Mouse (Mus musculus) right cerebral cortex, postnatal 14 days (tissue): ENCODE measurements around the gene Slc5a5.
A peak's percentile ranks its signal among the peaks of the same experiment; 100 is the strongest.
"Not testable (repeated sequence)": the region's sequence is repeated elsewhere in the genome, so short reads cannot be mapped to it uniquely, and the experiment has no call there.

ENCODE experiments used
- DNase-seq: peaks from one replicate; pipeline ENCODE4 v3.0.0; 2022

The Slc5a5 gene

GRCm38 (mm10) chr8:70902211-70902610 is 9.7 kb upstream of the Slc5a5 start:
- DNase-seq, result peak; percentile 4

DNA sequence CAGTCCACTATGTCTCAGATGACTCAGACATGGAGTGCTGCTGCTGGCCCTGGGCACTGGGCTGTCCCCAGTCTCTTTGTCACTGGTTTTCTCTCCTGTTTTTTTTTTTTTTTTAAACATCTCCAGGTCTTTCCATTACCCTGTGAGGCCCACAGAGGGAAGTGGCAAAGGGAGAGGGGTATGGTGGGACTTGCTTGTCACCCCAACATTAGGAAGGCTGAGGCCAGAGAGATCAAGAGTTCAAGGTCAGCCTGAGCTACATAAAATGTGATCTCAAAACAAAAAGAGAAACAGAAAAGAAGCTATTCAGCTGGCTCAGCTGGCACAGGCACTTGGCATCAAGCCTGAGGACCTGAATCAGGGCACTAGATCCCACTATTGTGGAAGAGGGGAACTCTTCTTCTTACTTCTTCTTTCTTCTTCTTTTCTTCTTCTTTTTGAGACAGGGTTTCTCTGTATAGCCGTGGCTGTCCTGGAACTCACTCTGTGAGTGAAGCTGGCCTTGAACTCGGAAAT is 8.4 kb upstream of the Slc5a5 start:
- peak; percentile 8 for DNase-seq

GRCm38 (mm10) chr8:70899226-70899625 is 6.7 kb upstream of the Slc5a5 start:
- DNase-seq, result no peak

- no peak for DNase-seq
These were observed 6.2 kb upstream of the Slc5a5 start for GRCm38 (mm10) chr8:70898661-70899198.

DNA sequence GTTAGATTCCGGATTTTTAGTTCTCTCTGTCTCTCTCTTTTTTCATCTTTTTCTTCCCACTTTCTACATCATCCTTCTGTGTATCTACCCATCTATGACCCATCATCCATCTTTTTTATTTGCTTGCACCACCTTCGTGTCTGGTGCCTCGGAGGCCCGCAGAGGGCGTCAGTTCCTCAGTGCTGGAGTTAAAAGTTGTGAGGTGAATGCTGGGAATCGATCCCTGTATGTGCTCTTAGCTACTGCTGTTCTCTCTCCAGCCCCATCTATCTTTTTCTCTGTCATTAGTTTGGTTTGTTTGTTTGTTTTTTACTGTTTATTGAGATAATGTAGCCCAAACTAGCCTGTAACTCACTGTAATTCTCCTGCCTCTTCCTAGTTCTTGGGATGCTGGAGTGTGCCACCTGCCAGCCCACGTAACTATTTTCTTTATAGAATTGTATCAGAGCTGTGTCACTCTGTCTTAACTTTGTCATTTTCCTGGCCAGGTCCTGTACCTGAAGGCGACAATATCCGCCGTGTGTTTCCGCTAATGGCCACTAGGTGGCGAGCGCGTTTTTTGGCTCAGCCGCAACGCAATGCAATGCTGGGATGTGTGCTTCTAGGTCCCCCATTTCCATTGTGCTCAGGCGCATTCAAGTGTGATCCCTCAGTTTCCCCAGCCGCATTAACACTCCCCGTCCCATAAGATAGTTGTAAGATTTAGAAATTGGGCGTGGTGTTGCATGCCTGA is 5.3 kb upstream of the Slc5a5 start:
- peak; percentile 83 for DNase-seq

- peak; percentile 90 for DNase-seq
These were observed 4.6 kb upstream of the Slc5a5 start, which contains the start of gene Rpl18a for GRCm38 (mm10) chr8:70897021-70897680. Rpl18a (minus strand) TSS chr8:70897412.

- no peak for DNase-seq
These were observed 3.9 kb upstream of the Slc5a5 start for GRCm38 (mm10) chr8:70896316-70897020.

DNA sequence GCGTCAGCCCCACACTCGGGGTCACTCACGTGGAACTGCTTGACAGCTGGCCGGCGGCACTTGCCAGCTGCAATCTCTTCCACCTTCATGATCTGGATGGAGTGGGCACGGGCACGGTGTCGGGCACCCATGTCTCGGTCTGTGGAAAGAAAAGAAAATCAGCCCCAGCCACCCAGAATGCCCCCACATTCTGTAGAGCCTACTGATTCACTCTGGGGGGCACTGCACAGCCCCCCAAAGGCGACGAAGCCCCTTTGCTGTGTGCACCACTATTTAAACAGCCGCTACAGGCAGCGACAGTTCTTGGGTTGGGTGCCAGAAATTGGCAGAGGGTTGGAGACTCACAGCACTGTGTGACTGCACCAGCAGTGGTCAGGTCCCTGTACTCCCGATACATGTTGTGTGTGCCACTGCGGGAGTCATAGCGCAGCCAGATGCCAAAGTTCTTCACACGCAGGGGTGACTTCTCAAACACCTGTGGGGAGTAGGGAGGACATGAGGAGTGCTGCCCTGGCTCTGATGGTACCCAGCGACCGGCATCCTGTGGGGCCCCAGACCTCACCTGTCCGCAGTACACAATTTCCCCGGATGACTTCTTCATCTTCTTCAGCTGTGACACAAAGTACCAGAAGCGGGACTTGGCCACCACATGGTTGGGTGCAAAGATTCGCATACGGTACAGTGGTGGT is 3.2 kb upstream of the Slc5a5 start:
- DNase-seq, result not testable (repeated sequence)

- DNase-seq, result no peak
These were observed 2.4 kb upstream of the Slc5a5 start for GRCm38 (mm10) chr8:70894771-70895545.

DNA sequence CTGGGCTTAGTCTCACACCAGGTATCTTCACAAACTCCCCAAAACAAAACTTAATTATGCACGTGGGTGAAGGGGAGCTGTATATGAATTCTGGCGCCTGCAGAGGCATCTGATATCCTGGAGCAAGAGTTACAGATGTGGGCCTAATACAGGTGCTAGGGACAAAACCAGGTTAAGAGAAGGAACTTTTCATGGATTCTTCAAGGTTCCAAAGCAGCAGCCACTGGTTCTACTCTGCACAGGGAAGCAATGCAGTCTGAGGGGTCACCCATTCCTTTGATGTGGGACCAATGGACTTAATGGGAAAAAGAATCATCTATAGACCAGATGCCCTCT is 1.8 kb upstream of the Slc5a5 start:
- no peak for DNase-seq

- peak; percentile 85 for DNase-seq
These were observed 1.3 kb upstream of the Slc5a5 start for GRCm38 (mm10) chr8:70893656-70894384.

GRCm38 (mm10) chr8:70892896-70893655 is 519 bp upstream of the Slc5a5 start:
- DNase-seq, result no peak

GRCm38 (mm10) chr8:70891356-70891755 is 1.2 kb downstream of the Slc5a5 start:
- DNase-seq, result no peak

- no peak for DNase-seq
These were observed 1.9 kb downstream of the Slc5a5 start for GRCm38 (mm10) chr8:70890656-70891055.

DNA sequence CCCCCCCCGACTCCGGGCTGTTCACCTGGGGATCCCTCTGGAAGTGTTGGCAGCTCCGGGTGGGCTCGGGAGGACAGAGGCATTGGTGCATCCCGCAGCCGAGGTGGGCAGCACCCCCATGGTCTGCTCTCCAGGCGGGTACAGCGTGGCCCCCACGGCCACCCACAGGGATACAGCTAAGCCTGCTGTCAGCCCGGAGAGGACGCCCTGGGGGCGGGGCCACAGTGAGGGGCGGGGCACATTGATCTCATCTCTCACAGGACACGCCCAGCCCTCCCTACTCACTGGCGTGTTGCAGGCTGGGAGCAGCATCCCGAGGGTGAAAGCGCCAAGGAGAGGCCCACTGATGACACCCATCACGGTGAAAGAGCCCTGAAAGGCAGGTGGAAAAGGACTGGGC is 4.9 kb downstream of the Slc5a5 start:
- DNase-seq, result no peak

- DNase-seq, result no peak
These were observed 6.9 kb downstream of the Slc5a5 start for GRCm38 (mm10) chr8:70885612-70886011.

- DNase-seq, result no peak
These were observed 7.9 kb downstream of the Slc5a5 start for GRCm38 (mm10) chr8:70884683-70885082.

- no peak for DNase-seq
These were observed 8.4 kb downstream of the Slc5a5 start for GRCm38 (mm10) chr8:70884186-70884585.

DNA sequence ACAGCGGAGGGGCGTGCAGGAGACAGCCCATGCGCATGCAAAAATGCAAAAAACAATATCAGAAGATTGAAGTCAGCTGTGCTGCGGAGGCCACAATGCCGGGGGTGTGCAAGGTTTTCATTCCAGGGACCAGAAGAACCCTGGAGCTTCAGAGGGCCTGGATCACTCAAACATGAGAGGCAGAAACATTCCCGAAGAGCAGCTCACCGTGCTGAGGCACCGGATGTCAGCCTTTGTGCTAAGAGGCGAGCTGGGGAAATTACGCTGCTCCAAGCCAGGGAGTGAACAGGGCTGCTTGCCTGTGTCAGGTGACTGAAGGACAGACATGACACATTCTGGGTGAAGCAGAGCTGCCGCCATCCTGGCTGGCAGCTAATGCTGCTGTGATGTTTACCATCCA is 12.0 kb downstream of the Slc5a5 start:
- DNase-seq, result no peak

- no peak for DNase-seq
These were observed 12.4 kb downstream of the Slc5a5 start for GRCm38 (mm10) chr8:70880126-70880525.

GRCm38 (mm10) chr8:70879500-70879899 is 13.1 kb downstream of the Slc5a5 start:
- no peak for DNase-seq
